Comparison of ENCODE assay signal across 20 mouse cellular contexts in genomic region chr15:7207292-7207691, GRCm38 (mm10).
"Had no signal": no experiment of that assay in that cellular context is flagged by ENCODE, and none has a peak within 500 bp of the region (broad histone marks: within the 10 kb centered on the region; RNA-seq: fewer than 3 reads in every experiment).

No protein-coding gene starts in this region.

- H3K27me3 ChIP-seq: limb, embryonic 13.5 days; lung, embryonic 15.5 days; midbrain, embryonic 13.5 days; neural tube, embryonic 13.5 days had no signal

- DNase-seq: kidney, adult 18-20 months; kidney, postnatal 10 days; kidney, postnatal 36 days; liver; lung, adult 18-20 months; lung, postnatal 10 days; lung, postnatal 36 days; retina, postnatal 1 day; thymus, postnatal 25 days had no signal

- H3K4me3 ChIP-seq: limb, embryonic 10.5 days; limb, embryonic 13.5 days; liver, embryonic 12.5 days; liver, embryonic 15.5 days; lung, embryonic 15.5 days; megakaryocyte, embryonic 14.5 days; midbrain, embryonic 10.5 days; midbrain, embryonic 13.5 days; myocyte; neural tube, embryonic 13.5 days had no signal

- H3K36me3 ChIP-seq: liver, embryonic 12.5 days; liver, embryonic 15.5 days; lung, embryonic 15.5 days; midbrain, embryonic 10.5 days; midbrain, embryonic 13.5 days; neural tube, embryonic 13.5 days had no signal

- H3K4me1 ChIP-seq: liver, embryonic 12.5 days; liver, embryonic 15.5 days; megakaryocyte, embryonic 14.5 days had no signal

- H3K4me2 ChIP-seq: limb, embryonic 13.5 days; liver, embryonic 12.5 days; liver, embryonic 15.5 days; lung, embryonic 15.5 days; midbrain, embryonic 13.5 days; neural tube, embryonic 13.5 days had no signal

- H3K9ac ChIP-seq: limb, embryonic 13.5 days; liver, embryonic 12.5 days; liver, embryonic 15.5 days; lung, embryonic 15.5 days; midbrain, embryonic 13.5 days; neural tube, embryonic 13.5 days had no signal

- ATAC-seq: liver, embryonic 12.5 days; midbrain, embryonic 13.5 days; midbrain, embryonic 16.5 days had no signal

- H3K9me3 ChIP-seq: limb, embryonic 10.5 days; limb, embryonic 13.5 days; liver, embryonic 12.5 days; liver, embryonic 15.5 days; lung, embryonic 15.5 days; midbrain, embryonic 10.5 days; midbrain, embryonic 13.5 days; neural tube, embryonic 13.5 days had no signal

- H3K27ac ChIP-seq: limb, embryonic 10.5 days; limb, embryonic 13.5 days; liver, embryonic 12.5 days; liver, embryonic 15.5 days; lung, embryonic 15.5 days; midbrain, embryonic 10.5 days; midbrain, embryonic 13.5 days; neural tube, embryonic 13.5 days had no signal
